Mouse (Mus musculus) kidney, postnatal 10 days (tissue): ENCODE measurements around the gene Bmyc.
"Not testable (repeated sequence)": the region's sequence is repeated elsewhere in the genome, so short reads cannot be mapped to it uniquely, and the experiment has no call there.

Experiments used
- DNase-seq: peaks from one replicate; pipeline ENCODE4 v3.0.0; 2021; ENCODE audit warnings: mixed read lengths

Gene Bmyc

DNA sequence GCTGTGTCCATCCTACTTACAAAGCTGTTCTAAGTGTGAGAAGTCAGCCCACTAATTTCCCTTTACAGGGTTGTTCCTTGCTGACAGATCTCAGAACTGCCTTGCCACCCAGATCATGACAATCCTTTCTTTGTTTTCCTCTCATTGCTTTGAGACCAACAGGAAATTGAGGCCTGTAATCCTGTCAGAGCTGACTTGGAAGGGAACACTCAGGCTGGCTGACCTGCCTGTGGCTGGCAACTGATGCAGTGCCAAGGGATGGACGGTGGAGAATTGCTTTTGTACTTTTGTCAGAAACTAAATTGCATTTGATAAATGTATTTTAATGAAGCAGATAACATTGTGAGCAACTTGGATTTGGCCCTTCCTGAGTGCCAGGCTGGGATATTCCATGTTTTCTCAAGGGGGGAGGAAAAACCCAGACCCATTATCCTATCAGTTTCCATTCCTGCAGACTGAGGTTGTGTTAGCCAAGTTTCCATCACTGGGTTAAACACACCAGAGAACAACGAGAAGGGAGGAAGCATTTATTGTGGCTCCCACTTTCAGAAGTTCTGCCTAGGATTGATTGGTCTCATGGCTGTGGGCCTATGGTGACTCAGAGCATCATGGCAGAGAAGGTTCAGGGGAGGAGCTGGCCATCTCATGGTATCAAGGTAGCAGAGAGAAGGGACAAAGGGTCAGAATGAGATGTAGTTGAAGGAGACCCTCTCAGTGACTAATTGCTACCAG lies 26.8 kb downstream of the Bmyc start:
- no peak for DNase-seq

DNA sequence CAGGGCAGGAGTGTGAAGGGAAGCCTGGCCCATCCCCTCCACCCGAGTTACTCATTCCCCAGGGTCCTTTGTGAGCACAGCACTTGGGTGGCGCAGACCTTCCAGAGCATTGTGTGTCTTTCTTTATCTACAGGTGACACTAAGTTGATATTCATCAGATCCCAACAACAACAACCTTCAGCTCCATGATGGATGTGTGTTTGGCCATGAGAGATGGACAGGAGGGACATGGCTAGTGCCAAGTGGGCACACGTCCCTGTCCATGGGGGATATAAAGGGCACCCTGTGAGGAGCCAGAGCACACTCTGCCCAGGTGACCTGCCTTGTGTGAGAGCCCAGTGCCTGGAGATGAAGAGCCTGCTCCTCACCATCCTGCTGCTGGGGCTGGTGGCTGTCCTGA lies 30.2 kb downstream of the Bmyc start, which contains the start of gene Obp2b:
Gene Obp2b, plus strand, starts transcription at position 301 of the 400 bp plus-strand sequence.
- not testable (repeated sequence) for DNase-seq

DNA sequence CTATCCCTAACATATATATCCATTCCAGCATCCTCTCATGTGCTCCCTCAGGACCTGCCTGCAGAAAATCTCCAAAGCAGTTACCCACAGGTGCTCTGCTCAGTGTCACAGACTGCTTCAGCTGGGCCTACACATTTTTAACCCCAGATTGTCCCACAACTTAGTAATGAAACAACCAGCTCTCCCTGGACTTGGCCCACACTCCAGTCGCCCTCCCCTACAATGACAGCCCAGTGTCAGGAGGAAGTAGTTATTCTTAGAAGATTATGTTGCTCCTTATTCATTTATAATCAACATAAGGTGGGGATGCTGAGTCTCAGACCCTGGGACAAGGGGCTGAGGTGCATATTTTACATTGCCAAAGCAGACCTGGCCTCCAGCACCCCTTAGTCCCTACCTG lies 35.1 kb downstream of the Bmyc start:
- no peak for DNase-seq

DNA sequence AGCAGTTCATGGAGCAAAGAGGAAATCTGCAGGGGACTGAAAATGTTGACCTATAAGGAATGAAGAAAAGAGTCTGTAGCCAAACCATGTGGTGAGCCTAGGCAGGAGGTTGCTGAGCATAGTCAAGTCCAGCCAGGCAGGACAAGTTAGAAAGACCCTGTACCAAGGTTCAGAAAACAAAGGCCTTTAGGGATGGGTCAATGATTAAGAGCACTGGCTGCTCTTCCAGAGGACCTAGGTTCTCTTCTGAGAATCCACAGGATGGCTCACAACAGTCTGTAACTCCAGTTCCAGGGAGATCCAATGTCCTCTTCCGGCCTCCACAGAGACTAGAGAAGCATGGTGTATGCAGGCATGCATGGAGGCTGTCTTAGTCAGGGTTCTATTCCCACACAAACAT lies 47.7 kb downstream of the Bmyc start:
- DNase-seq: no peak
